Mouse (Mus musculus): ENCODE results near the gene Midn. TPM values are rescaled to one million over a fixed set of nuclear protein-coding genes. Genes with fewer than 3 reads are reported as not detected.
A peak's percentile ranks its signal among the peaks of the same experiment; 100 is the strongest.

Midn gene
- polyA plus RNA-seq, 1 experiment from 2014 or later: 32.6 TPM

GRCm38 (mm10) chr10:80179068-80180051 is 31.3 kb downstream of the Midn start, which contains the start of gene Efna2:
TSS of gene Efna2 (plus strand) at chr10:80179482.
- Histone ChIP-seq H3K36me3 (ENCODE audit: insufficient read depth) (0 out of 2 replicates have a peak, but pooled peaks cover 2% of the 10 kb centered on the region), H3K4me1 (ENCODE audit: insufficient read depth) (no peaks in the 10 kb centered on the region; the same call in none of the 2 replicates), H3K4me3 (ENCODE audit: low read depth, low read length) (peak within 1 kb of the TSS; percentile 75), H3K27ac (ENCODE audit: low read depth) (peak within 1 kb of the TSS; percentile 54; the same call in 1 of the 2 replicates), H3K9me3 (ENCODE audit: low read depth, low read length) (no peaks in the 10 kb centered on the region), H3K4me2 (peak within 1 kb of the TSS; percentile 77), H3K9ac (peak within 1 kb of the TSS; percentile 93), H3K27me3 (ENCODE audit: insufficient read depth, low read length) (no peaks in the 10 kb centered on the region)
- no peak for TF ChIP-seq CTCF (IDR thresholded peaks at IDR 0.05; ENCODE audit: low read depth)
- peak; percentile 72 for ATAC-seq (ENCODE audit: insufficient read depth)
- DNase-seq: peak; percentile 79
- WGBS: 1% methylated on average over 81 of the region's 106 CpGs

- H3K9ac ChIP-seq: peak overlapping the region; percentile 93
- ATAC-seq (ENCODE audit: insufficient read depth) (no peak), DNase-seq (no peak)
- H3K36me3 ChIP-seq (ENCODE audit: insufficient read depth): 0 out of 2 replicates have a peak, but pooled peaks cover 2% of the 10 kb centered on the region
- no peaks in the 10 kb centered on the region for H3K9me3 ChIP-seq (ENCODE audit: low read depth, low read length)
- peak overlapping the region; percentile 75 for H3K4me3 ChIP-seq (ENCODE audit: low read depth, low read length)
- WGBS: 26% methylated on average over 6 of the region's 6 CpGs
- no peaks in the 10 kb centered on the region for H3K27me3 ChIP-seq (ENCODE audit: insufficient read depth, low read length)
- H3K27ac ChIP-seq (ENCODE audit: low read depth): no peak overlapping the region
- H3K4me1 ChIP-seq (ENCODE audit: insufficient read depth): no peaks in the 10 kb centered on the region; the same call in none of the 2 replicates
- TF ChIP-seq CTCF (IDR thresholded peaks at IDR 0.05; ENCODE audit: low read depth): no peak
- peak overlapping the region; percentile 77 for H3K4me2 ChIP-seq
Measured at GRCm38 (mm10) chr10:80180288-80180687, 32.2 kb downstream of the Midn start.

- DNase-seq: no peak
- 26% methylated on average over 5 of the region's 5 CpGs for WGBS
- no peaks in the 10 kb centered on the region; the same call in none of the 2 replicates for H3K4me1 ChIP-seq (ENCODE audit: insufficient read depth)
- ATAC-seq (ENCODE audit: insufficient read depth): no peak
- 0 out of 2 replicates have a peak, but pooled peaks cover 2% of the 10 kb centered on the region for H3K36me3 ChIP-seq (ENCODE audit: insufficient read depth)
- peak overlapping the region; percentile 75 for H3K4me3 ChIP-seq (ENCODE audit: low read depth, low read length)
- no peaks in the 10 kb centered on the region for H3K9me3 ChIP-seq (ENCODE audit: low read depth, low read length)
- TF ChIP-seq CTCF (IDR thresholded peaks at IDR 0.05; ENCODE audit: low read depth): no peak
- peak overlapping the region; percentile 77 for H3K4me2 ChIP-seq
- no peaks in the 10 kb centered on the region for H3K27me3 ChIP-seq (ENCODE audit: insufficient read depth, low read length)
- no peak overlapping the region for H3K27ac ChIP-seq (ENCODE audit: low read depth)
- H3K9ac ChIP-seq: peak overlapping the region; percentile 93
Measured at GRCm38 (mm10) chr10:80180823-80181222, 32.8 kb downstream of the Midn start.

GRCm38 (mm10) chr10:80182547-80182946 is 34.5 kb downstream of the Midn start:
- H3K4me3 ChIP-seq (ENCODE audit: low read depth, low read length): no peak overlapping the region
- ATAC-seq (ENCODE audit: insufficient read depth) (no peak), DNase-seq (no peak)
- no peak overlapping the region for H3K9ac ChIP-seq
- H3K27me3 ChIP-seq (ENCODE audit: insufficient read depth, low read length): no peaks in the 10 kb centered on the region
- no peak for TF ChIP-seq CTCF (IDR thresholded peaks at IDR 0.05; ENCODE audit: low read depth)
- peaks cover 12% of the 10 kb centered on the region for H3K36me3 ChIP-seq (ENCODE audit: insufficient read depth)
- no peak overlapping the region for H3K27ac ChIP-seq (ENCODE audit: low read depth)
- no peaks in the 10 kb centered on the region for H3K9me3 ChIP-seq (ENCODE audit: low read depth, low read length)
- no peaks in the 10 kb centered on the region; the same call in none of the 2 replicates for H3K4me1 ChIP-seq (ENCODE audit: insufficient read depth)
- no peak overlapping the region for H3K4me2 ChIP-seq
- 97% methylated on average over 7 of the region's 7 CpGs for WGBS

GRCm38 (mm10) chr10:80186649-80187048 is 38.6 kb downstream of the Midn start:
- H3K4me3 ChIP-seq (ENCODE audit: low read depth, low read length): no peak overlapping the region
- H3K4me1 ChIP-seq (ENCODE audit: insufficient read depth): no peaks in the 10 kb centered on the region
- H3K9ac ChIP-seq: no peak overlapping the region
- H3K4me2 ChIP-seq: no peak overlapping the region
- H3K27ac ChIP-seq (ENCODE audit: low read depth): no peak overlapping the region
- peaks cover 28% of the 10 kb centered on the region for H3K36me3 ChIP-seq (ENCODE audit: insufficient read depth)
- 62% methylated on average over 27 of the region's 27 CpGs for whole genome bisulfite sequencing
- TF ChIP-seq CTCF (IDR thresholded peaks at IDR 0.05; ENCODE audit: low read depth): no peak
- ATAC-seq (ENCODE audit: insufficient read depth) (no peak), DNase-seq (no peak)
- H3K27me3 ChIP-seq (ENCODE audit: insufficient read depth, low read length): peaks cover 31% of the 10 kb centered on the region
- no peaks in the 10 kb centered on the region for H3K9me3 ChIP-seq (ENCODE audit: low read depth, low read length)

- Histone ChIP-seq H3K36me3 (ENCODE audit: insufficient read depth) (peaks cover 26% of the 10 kb centered on the region), H3K4me1 (ENCODE audit: insufficient read depth) (no peaks in the 10 kb centered on the region), H3K4me2 (no peak overlapping the region), H3K27me3 (ENCODE audit: insufficient read depth, low read length) (peaks cover 31% of the 10 kb centered on the region), H3K9ac (no peak overlapping the region), H3K9me3 (ENCODE audit: low read depth, low read length) (no peaks in the 10 kb centered on the region), H3K27ac (ENCODE audit: low read depth) (no peak overlapping the region), H3K4me3 (ENCODE audit: low read depth, low read length) (no peak overlapping the region)
- DNase-seq (no peak), ATAC-seq (ENCODE audit: insufficient read depth) (no peak)
- TF ChIP-seq CTCF (IDR thresholded peaks at IDR 0.05; ENCODE audit: low read depth): no peak
- 89% methylated on average over 10 of the region's 10 CpGs for WGBS
Measured at GRCm38 (mm10) chr10:80187739-80188138, 39.7 kb downstream of the Midn start.

- Histone ChIP-seq H3K9ac (no peak overlapping the region), H3K4me1 (ENCODE audit: insufficient read depth) (no peaks in the 10 kb centered on the region), H3K27me3 (ENCODE audit: insufficient read depth, low read length) (peaks cover 31% of the 10 kb centered on the region), H3K4me3 (ENCODE audit: low read depth, low read length) (no peak overlapping the region), H3K4me2 (no peak overlapping the region), H3K27ac (ENCODE audit: low read depth) (no peak overlapping the region), H3K36me3 (ENCODE audit: insufficient read depth) (peaks cover 26% of the 10 kb centered on the region), H3K9me3 (ENCODE audit: low read depth, low read length) (no peaks in the 10 kb centered on the region)
- DNase-seq: no peak
- no peak for TF ChIP-seq CTCF (IDR thresholded peaks at IDR 0.05; ENCODE audit: low read depth)
- ATAC-seq (ENCODE audit: insufficient read depth): no peak
- 78% methylated on average over 15 of the region's 15 CpGs for WGBS
Measured at GRCm38 (mm10) chr10:80188453-80189024, 40.5 kb downstream of the Midn start.
